Comparison of ENCODE assay signal across 12 mouse cellular contexts in the genomic region with DNA sequence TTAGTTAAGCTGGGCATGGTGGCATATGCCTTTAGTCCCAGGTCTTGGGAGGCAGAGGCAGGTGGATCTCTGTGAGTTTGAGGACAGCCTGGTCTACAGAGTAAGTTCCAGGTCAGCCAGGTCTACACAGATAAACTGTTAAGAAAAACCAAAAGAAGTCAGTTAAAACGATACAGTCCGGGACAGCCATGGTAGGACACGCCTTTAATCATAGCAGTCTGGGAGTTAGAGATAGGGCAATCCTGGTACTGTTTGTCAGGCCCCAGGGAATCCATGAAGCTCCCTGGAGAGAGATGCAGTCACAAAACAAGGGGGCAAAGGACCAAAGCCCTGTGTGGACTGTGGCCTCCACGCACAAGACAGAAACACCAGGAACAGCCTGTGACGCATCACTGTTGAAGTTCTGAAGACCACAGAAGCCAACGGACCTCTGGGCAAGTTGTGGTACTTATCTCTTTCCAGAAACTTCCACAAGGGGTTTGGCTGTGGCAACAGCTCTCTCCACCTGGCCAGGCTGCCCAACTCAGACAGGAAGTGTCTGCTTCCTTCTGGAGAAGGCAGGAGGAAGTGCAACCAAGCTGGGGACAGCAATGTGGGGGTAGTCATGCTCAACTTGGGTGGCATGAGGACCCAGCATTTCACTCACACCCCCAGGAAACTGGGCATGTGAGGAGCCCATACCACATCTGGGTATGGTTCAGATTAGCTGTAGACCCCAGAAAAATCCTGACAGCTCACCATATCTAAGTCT. TPM values are rescaled to one million over a fixed set of nuclear protein-coding genes. Genes with fewer than 3 reads are reported as not detected.
A peak's percentile ranks its signal among the peaks of the same experiment; 100 is the strongest.
DNase-seq lines count a peak whose midpoint lies in the region; ATAC-seq and TF ChIP-seq lines count a peak whose summit lies in the region.
"Had no signal": no experiment of that assay in that cellular context is flagged by ENCODE, and none has a peak within 500 bp of the region (broad histone marks: within the 10 kb centered on the region; RNA-seq: fewer than 3 reads in every experiment).

No protein-coding gene starts in this region.

- H3K27ac ChIP-seq in liver, postnatal 0 days (ENCODE audit: low read depth): peak overlapping the region; percentile 71
- H3K27ac ChIP-seq: heart, embryonic 13.5 days; hindbrain, embryonic 14.5 days had no signal

- DNase-seq in spleen, postnatal 36 days (ENCODE audit: low spot score in 2 of 2): peak; percentile 64 to 69
- DNase-seq in spleen, adult 12 weeks (ENCODE audit: low spot score): no peak
- DNase-seq in liver, postnatal 0 days: peak; percentile 38
- peak; percentile 29 for DNase-seq in telencephalon, adult 2 months (ENCODE audit: low read depth, low spot score)
- DNase-seq in right cerebral cortex, postnatal 4 days: no peak
- no peak for DNase-seq in natural killer cell, adult 2 months (ENCODE audit: low spot score in 2 of 2)
- no peak for DNase-seq in embryo, embryonic 10.5 days (ENCODE audit: low spot score)
- DNase-seq: right cerebral cortex, postnatal 25 days had no signal

- ATAC-seq in common myeloid progenitor, adult 5-6 weeks (replicated peaks; ENCODE audit: low read depth, poor library complexity, severe bottlenecking): peak; percentile 71
- peak; percentile 79 for ATAC-seq in liver, postnatal 0 days
- ATAC-seq: midbrain, embryonic 16.5 days had no signal

- no peaks in the 10 kb centered on the region for H3K9me3 ChIP-seq in liver, postnatal 0 days (ENCODE audit: low read length)
- H3K9me3 ChIP-seq: heart, embryonic 13.5 days had no signal

- peaks cover 37% of the 10 kb centered on the region for H3K4me1 ChIP-seq in liver, postnatal 0 days (ENCODE audit: insufficient read depth)

- TF ChIP-seq CTCF in liver, postnatal 0 days (IDR thresholded peaks at IDR 0.05; ENCODE audit: low read depth): no peak

- no peaks in the 10 kb centered on the region for H3K36me3 ChIP-seq in liver, postnatal 0 days (replicated peaks; ENCODE audit: insufficient read depth, low read length)
- H3K36me3 ChIP-seq: heart, embryonic 13.5 days had no signal

- WGBS in liver, postnatal 0 days (ENCODE audit: insufficient replicate concordance): 32% methylated on average over 6 of the region's 6 CpGs

- H3K27me3 ChIP-seq in liver, postnatal 0 days (ENCODE audit: insufficient read depth, low read length): no peaks in the 10 kb centered on the region

- TF ChIP-seq EP300 in liver, postnatal 0 days (IDR thresholded peaks at IDR 0.05; ENCODE audit: low read depth): peak; percentile 84

- no peak overlapping the region for H3K9ac ChIP-seq in liver, postnatal 0 days (replicated peaks)
- H3K9ac ChIP-seq: heart, embryonic 13.5 days; hindbrain, embryonic 14.5 days had no signal

- H3K4me2 ChIP-seq in liver, postnatal 0 days (ENCODE audit: low read depth, low read length): peak overlapping the region; percentile 50
- H3K4me2 ChIP-seq: heart, embryonic 13.5 days; hindbrain, embryonic 14.5 days had no signal

- H3K4me3 ChIP-seq in liver, postnatal 0 days (ENCODE audit: low read depth, low read length): no peak overlapping the region
- H3K4me3 ChIP-seq: heart, embryonic 13.5 days had no signal

RNA-seq across cellular contexts. Expression of a gene that starts 4.6 kb away (rescaled TPM):
- total RNA-seq in common myeloid progenitor, adult 5-6 weeks (2017): 30.6 and 39.1 TPM in 2 replicates
- 4.0 and 4.4 TPM in 2 replicates for polyA plus RNA-seq in liver, postnatal 0 days (2015; fragmentation: Nextera tagmentation; extraction: Ambion mirVana)

RNA-seq across cellular contexts. Expression of a gene that starts 19.5 kb away (rescaled TPM):
- 10.3 and 14.4 TPM in 2 replicates for total RNA-seq in common myeloid progenitor, adult 5-6 weeks (2017)
- polyA plus RNA-seq in liver, postnatal 0 days (2015; fragmentation: Nextera tagmentation; extraction: Ambion mirVana): 6.3 and 7.4 TPM in 2 replicates

RNA-seq across cellular contexts. Expression of a gene that starts 23.2 kb away (rescaled TPM):
- 46.6 and 52.9 TPM in 2 replicates for total RNA-seq in common myeloid progenitor, adult 5-6 weeks (2017)
- 29.2 and 30.6 TPM in 2 replicates for polyA plus RNA-seq in liver, postnatal 0 days (2015; fragmentation: Nextera tagmentation; extraction: Ambion mirVana)

RNA-seq across cellular contexts. Expression of a gene that starts 25.6 kb away (rescaled TPM):
- total RNA-seq in common myeloid progenitor, adult 5-6 weeks (2017): 5.0 and 5.7 TPM in 2 replicates
- polyA plus RNA-seq in liver, postnatal 0 days (2015; fragmentation: Nextera tagmentation; extraction: Ambion mirVana): 18.3 and 19.2 TPM in 2 replicates

RNA-seq across cellular contexts. Expression of a gene that starts 36.9 kb away (rescaled TPM):
- 0.14 TPM in 1 of 2 replicates, not detected in the other for total RNA-seq in common myeloid progenitor, adult 5-6 weeks (2017)
- polyA plus RNA-seq in liver, postnatal 0 days (2015; fragmentation: Nextera tagmentation; extraction: Ambion mirVana): not detected in 2 replicates

Comparison
In these comparisons a context has a peak if more than half of its experiments do, and no peak if none do; other contexts are left out.
1. DNase-seq: peak in spleen, postnatal 36 days (2 of 2), liver, postnatal 0 days (single experiment) and telencephalon, adult 2 months (single experiment); none in spleen, adult 12 weeks (single experiment), right cerebral cortex, postnatal 4 days (single experiment), natural killer cell, adult 2 months (0 of 2) and embryo, embryonic 10.5 days (single experiment).